8 mouse cellular contexts compared by ENCODE assay signal in the genomic region with DNA sequence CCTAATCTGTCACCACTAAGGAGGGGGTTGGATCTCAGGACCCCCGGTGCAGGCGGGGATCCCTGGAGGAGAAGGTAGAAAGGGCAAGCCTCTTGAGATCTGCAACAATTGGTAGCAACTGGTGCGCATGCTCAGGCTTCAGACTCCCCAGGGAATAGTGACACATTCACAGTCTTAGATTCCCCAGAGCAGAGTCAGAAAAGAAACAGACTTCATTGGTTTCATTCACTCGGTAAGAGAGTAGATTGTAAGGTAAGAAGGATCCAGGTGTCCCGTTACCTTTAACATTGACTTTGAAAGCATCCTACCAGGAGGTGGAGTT. TPM values are rescaled to one million over a fixed set of nuclear protein-coding genes. Genes with fewer than 3 reads are reported as not detected.
DNase-seq lines count a peak whose midpoint lies in the region; ATAC-seq and TF ChIP-seq lines count a peak whose summit lies in the region.

No protein-coding gene starts in this region.

- no peaks in the 10 kb centered on the region for H3K9me3 ChIP-seq in lung, embryonic 14.5 days (ENCODE audit: low read depth, low read length)
- H3K9me3 ChIP-seq in heart, embryonic 16.5 days (replicated peaks; ENCODE audit: control insufficient read depth, low read length), result no peaks in the 10 kb centered on the region
- H3K9me3 ChIP-seq in midbrain, postnatal 0 days (ENCODE audit: low read length), result no peaks in the 10 kb centered on the region

- H3K27me3 ChIP-seq in lung, embryonic 14.5 days (ENCODE audit: insufficient read depth, low read length), result peaks cover 9% of the 10 kb centered on the region
- H3K27me3 ChIP-seq in heart, embryonic 16.5 days (ENCODE audit: control insufficient read depth, insufficient read depth, low read length), result peaks cover 3% of the 10 kb centered on the region; the same call in 1 of the 2 replicates
- no peaks in the 10 kb centered on the region for H3K27me3 ChIP-seq in midbrain, postnatal 0 days (ENCODE audit: insufficient read depth, low read length)

- no peak for TF ChIP-seq CTCF in lung, embryonic 14.5 days (IDR thresholded peaks at IDR 0.05; ENCODE audit: low read depth)
- TF ChIP-seq CTCF in brain, embryonic 14.5 days (IDR thresholded peaks at IDR 0.05; ENCODE audit: borderline replicate concordance, extremely low read depth, insufficient read depth, insufficient read length), result no peak
- peak; percentile 26; the same call in 1 of the 2 replicates for TF ChIP-seq CTCF in midbrain, postnatal 0 days (IDR thresholded peaks at IDR 0.05)

- no peak overlapping the region for H3K27ac ChIP-seq in lung, embryonic 14.5 days (ENCODE audit: low read depth)
- peak overlapping the region; percentile 62 for H3K27ac ChIP-seq in heart, embryonic 16.5 days (ENCODE audit: low read length)
- peak overlapping the region; percentile 70 for H3K27ac ChIP-seq in midbrain, postnatal 0 days (ENCODE audit: low read depth, low read length)

- peak; percentile 45 for ATAC-seq in lung, embryonic 14.5 days (ENCODE audit: insufficient read depth)
- ATAC-seq in heart, embryonic 16.5 days (replicated peaks; ENCODE audit: extremely low read depth, insufficient read depth, low FRiP score), result peak; percentile 20; the same call in 1 of the 2 replicates
- ATAC-seq in midbrain, postnatal 0 days (ENCODE audit: low FRiP score), result peak; percentile 76
- no peak for ATAC-seq in erythroid progenitor cell, adult 5-6 weeks (replicated peaks; ENCODE audit: low FRiP score, poor library complexity, severe bottlenecking)

- H3K4me3 ChIP-seq in lung, embryonic 14.5 days (ENCODE audit: low read depth, low read length), result peak overlapping the region; percentile 51
- peak overlapping the region; percentile 75 for H3K4me3 ChIP-seq in heart, embryonic 16.5 days (ENCODE audit: low read length)
- H3K4me3 ChIP-seq in midbrain, postnatal 0 days (ENCODE audit: low read depth, low read length), result peak overlapping the region; percentile 64

- H3K4me2 ChIP-seq in lung, embryonic 14.5 days, result peak overlapping the region; percentile 94
- H3K4me2 ChIP-seq in heart, embryonic 16.5 days (ENCODE audit: low read depth, low read length), result peak overlapping the region; percentile 95
- H3K4me2 ChIP-seq in midbrain, postnatal 0 days (ENCODE audit: low read depth, low read length, poor library complexity, severe bottlenecking), result peak overlapping the region; percentile 96

- H3K9ac ChIP-seq in lung, embryonic 14.5 days, result peak overlapping the region; percentile 48
- peak overlapping the region; percentile 75 for H3K9ac ChIP-seq in heart, embryonic 16.5 days (ENCODE audit: low read length)
- H3K9ac ChIP-seq in midbrain, postnatal 0 days (replicated peaks; ENCODE audit: low read length, poor library complexity, severe bottlenecking), result peak overlapping the region; percentile 62

- H3K4me1 ChIP-seq in lung, embryonic 14.5 days (ENCODE audit: insufficient read depth), result 0 out of 2 replicates have a peak, but pooled peaks cover 3% of the 10 kb centered on the region
- peaks cover 7% of the 10 kb centered on the region; the same call in 1 of the 2 replicates for H3K4me1 ChIP-seq in heart, embryonic 16.5 days (ENCODE audit: control insufficient read depth, insufficient read depth, low read length)
- H3K4me1 ChIP-seq in midbrain, postnatal 0 days (ENCODE audit: insufficient read depth, low read length), result no peaks in the 10 kb centered on the region; the same call in 1 of the 2 replicates

- 4% methylated on average over 5 of the region's 5 CpGs for WGBS in lung, embryonic 14.5 days
- WGBS in heart, embryonic 16.5 days, result under 1% methylated on average over 5 of the region's 5 CpGs
- WGBS in midbrain, postnatal 0 days, result 1% methylated on average over 5 of the region's 5 CpGs

- TF ChIP-seq POLR2A in brain, embryonic 14.5 days (IDR thresholded peaks at IDR 0.05; ENCODE audit: borderline replicate concordance, extremely low read depth, insufficient read depth, insufficient read length, poor library complexity, severe bottlenecking), result 0 out of 2 replicates have a peak, but pooled peaks have one; percentile 4

- H3K36me3 ChIP-seq in lung, embryonic 14.5 days (ENCODE audit: insufficient read depth), result no peaks in the 10 kb centered on the region
- no peaks in the 10 kb centered on the region for H3K36me3 ChIP-seq in heart, embryonic 16.5 days (ENCODE audit: control insufficient read depth, insufficient read depth)
- no peaks in the 10 kb centered on the region for H3K36me3 ChIP-seq in midbrain, postnatal 0 days (ENCODE audit: insufficient read depth, low read length)

- peak; percentile 67 for DNase-seq in lung, embryonic 14.5 days
- DNase-seq in lung, postnatal 14 days, result no peak
- DNase-seq in brain, embryonic 14.5 days (ENCODE audit: low read depth), result peak; percentile 89
- peak; percentile 51 for DNase-seq in left cerebral cortex, adult 18-20 months (ENCODE audit: low spot score in 2 of 2)
- peak; percentile 85 for DNase-seq in midbrain, postnatal 0 days (ENCODE audit: low spot score)
- no peak for DNase-seq in T-cell, adult 2 months (ENCODE audit: low spot score)

RNA-seq across cellular contexts. Expression of gene Gpr37, which starts 0.3 kb away (rescaled TPM):
- 0.49 and 0.58 TPM in 2 replicates for polyA plus RNA-seq in lung, embryonic 14.5 days (2014; fragmentation: Nextera tagmentation; extraction: Ambion mirVana)
- polyA plus RNA-seq in brain, embryonic 14.5 days (2012; rRNA removed), result 2.4 and 4.0 TPM in 2 replicates
- polyA plus RNA-seq in heart, embryonic 16.5 days (2015; fragmentation: Nextera tagmentation; extraction: Ambion mirVana), result 1.5 and 1.7 TPM in 2 replicates
- 10 to 100 TPM; 18.4 to 22.4 TPM for total RNA-seq in left cerebral cortex, adult 18-20 months (2021)
- 6.9 and 8.4 TPM in 2 replicates for total RNA-seq in midbrain, postnatal 0 days (2014; rRNA removed)
- 6.5 and 6.9 TPM in 2 replicates for polyA plus RNA-seq in midbrain, postnatal 0 days (2015; fragmentation: Nextera tagmentation; extraction: Ambion mirVana)
- not detected in 2 replicates for total RNA-seq in erythroid progenitor cell, adult 5-6 weeks (2015; ENCODE audit: low replicate concordance)
- 0.26 TPM in 1 of 2 replicates, not detected in the other for total RNA-seq in erythroid progenitor cell, adult 5-6 weeks (2017; ENCODE audit: low replicate concordance)

Comparison
In these comparisons a context has a peak if more than half of its experiments do, and no peak if none do; other contexts are left out.
1. DNase-seq: peak in lung, embryonic 14.5 days (single experiment), brain, embryonic 14.5 days (single experiment), left cerebral cortex, adult 18-20 months (2 of 2) and midbrain, postnatal 0 days (single experiment); none in lung, postnatal 14 days (single experiment) and T-cell, adult 2 months (single experiment).
2. Peak in every context shown above with its lines, with median percentiles within 50 percentile points of each other: H3K4me2 ChIP-seq, H3K4me3 ChIP-seq and H3K9ac ChIP-seq.